Mouse (Mus musculus) limb, embryonic 11.5 days (tissue): ENCODE data around the gene Arih2. TPM values are rescaled to one million over a fixed set of nuclear protein-coding genes. Genes with fewer than 3 reads are reported as not detected.

Experiments used
- ATAC-seq: fragments of 200-750 bp; cut with Nextera tagmentation; 2 replicates; pipeline ENCODE4 v1.8.0; 2017; ENCODE audit warnings: low read depth; ENCODE audit not compliant: insufficient number of reproducible peaks, low FRiP score, low TSS enrichment
- DNase-seq: peaks from one replicate; pipeline ENCODE4 v3.0.0-alpha.2; 2015; ENCODE audit warnings: low spot score
- H3K27ac ChIP-seq: fragments of 300-500 bp; sonication (generic); replicated peaks from 2 replicates; pipeline ENCODE4 v1.5.1; 2014; ENCODE audit warnings: low read depth, mild to moderate bottlenecking, low read length
- H3K27me3 ChIP-seq: fragments of 300-500 bp; sonication (generic); 2 replicates; pipeline ENCODE4 v1.6.1; 2014; ENCODE audit warnings: mild to moderate bottlenecking, low read length, mixed read lengths; ENCODE audit not compliant: control insufficient read depth, insufficient read depth
- H3K36me3 ChIP-seq: fragments of 300-500 bp; sonication (generic); 2 replicates; pipeline ENCODE4 v1.6.1; 2014; ENCODE audit warnings: mild to moderate bottlenecking, low read length, moderate library complexity, mixed read lengths; ENCODE audit not compliant: control insufficient read depth, insufficient read depth
- H3K4me1 ChIP-seq: fragments of 300-500 bp; sonication (generic); 2 replicates; pipeline ENCODE4 v1.6.1; 2014; ENCODE audit warnings: low read length, mixed read lengths; ENCODE audit not compliant: control insufficient read depth, insufficient read depth
- H3K4me2 ChIP-seq: fragments of 300-500 bp; sonication (generic); 2 replicates; pipeline ENCODE4 v1.6.1; 2014; ENCODE audit warnings: low read depth, mild to moderate bottlenecking, moderate library complexity; ENCODE audit not compliant: severe bottlenecking
- H3K4me3 ChIP-seq: fragments of 300-500 bp; sonication (generic); 2 replicates; pipeline ENCODE4 v1.5.1; 2014; ENCODE audit warnings: low read depth, low read length
- H3K9ac ChIP-seq: fragments of 300-500 bp; sonication (generic); 2 replicates; pipeline ENCODE4 v1.6.1; 2014; ENCODE audit warnings: mild to moderate bottlenecking, low read length
- H3K9me3 ChIP-seq: fragments of 300-500 bp; sonication (generic); 2 replicates; pipeline ENCODE4 v1.6.1; 2016; ENCODE audit warnings: low read length; ENCODE audit not compliant: control insufficient read depth
- WGBS: fragments of 180-500 bp; shearing (Covaris S2); extraction: QIAGEN DNeasy Blood & Tissue Kit; methylation state at CpG from one replicate; pipeline ENCODE4 v1.1.7; 2014; 5-methylcytosine and 5-hydroxymethylcytosine counted together
- polyA plus RNA-seq: library from polyadenylated mRNA; unstranded; fragments of >200 nt; fragmentation: Nextera tagmentation; extraction: Ambion mirVana; gene quantifications from 2 replicates; pipeline ENCODE4 v1.2.1, GENCODE M21; 2014

Gene Arih2
- polyA plus RNA-seq, 1 experiment from 2014 or later = 45.0 TPM

- no peak within 1 kb of the TSS for H3K27ac ChIP-seq
- no peak within 1 kb of the TSS for H3K4me2 ChIP-seq
- H3K4me3 ChIP-seq = no peak within 1 kb of the TSS
- H3K27me3 ChIP-seq = no peaks in the 10 kb centered on the region
- WGBS = 79% methylated on average over 1 of the region's 1 CpGs
- ATAC-seq = no peak
- H3K9me3 ChIP-seq = no peaks in the 10 kb centered on the region
- H3K36me3 ChIP-seq = no peaks in the 10 kb centered on the region
- peaks cover 8% of the 10 kb centered on the region; the same call in 1 of the 2 replicates for H3K4me1 ChIP-seq
- no peak within 1 kb of the TSS for H3K9ac ChIP-seq
- no peak for DNase-seq
Observed at GRCm38 (mm10) chr9:108689106-108689505, 39.9 kb upstream of the Arih2 start, which contains the start of gene Prkar2a. Gene Prkar2a, plus strand, starts transcription at chr9:108689314.

GRCm38 (mm10) chr9:108688451-108688850 is 39.3 kb upstream of the Arih2 start:
- H3K9ac ChIP-seq = no peak overlapping the region
- 90% methylated on average over 9 of the region's 9 CpGs for WGBS
- no peaks in the 10 kb centered on the region for H3K27me3 ChIP-seq
- H3K4me3 ChIP-seq = no peak overlapping the region
- DNase-seq (no peak), ATAC-seq (no peak)
- H3K4me1 ChIP-seq = peaks cover 8% of the 10 kb centered on the region; the same call in 1 of the 2 replicates
- H3K27ac ChIP-seq = no peak overlapping the region
- H3K4me2 ChIP-seq = no peak overlapping the region
- no peaks in the 10 kb centered on the region for H3K9me3 ChIP-seq
- H3K36me3 ChIP-seq = no peaks in the 10 kb centered on the region

- DNase-seq = no peak
Observed at GRCm38 (mm10) chr9:108687686-108688085, 38.5 kb upstream of the Arih2 start.

GRCm38 (mm10) chr9:108687181-108687580 is 38.0 kb upstream of the Arih2 start:
- Histone ChIP-seq H3K4me1 (no peaks in the 10 kb centered on the region; the same call in 1 of the 2 replicates), H3K27me3 (no peaks in the 10 kb centered on the region), H3K36me3 (peaks cover 6% of the 10 kb centered on the region; the same call in 1 of the 2 replicates), H3K27ac (no peak overlapping the region), H3K4me2 (no peak overlapping the region), H3K9ac (no peak overlapping the region), H3K9me3 (no peaks in the 10 kb centered on the region), H3K4me3 (no peak overlapping the region)
- no peak for DNase-seq
- 79% methylated on average over 6 of the region's 6 CpGs for WGBS
- no peak for ATAC-seq

More at GRCm38 (mm10) chr9:108687686-108688085, 38.5 kb upstream of the Arih2 start:
- 0 out of 2 replicates have a peak, but pooled peaks cover 3% of the 10 kb centered on the region for H3K36me3 ChIP-seq
- ATAC-seq = no peak
- no peak overlapping the region for H3K4me3 ChIP-seq
- no peak overlapping the region for H3K4me2 ChIP-seq
- WGBS = 70% methylated on average over 2 of the region's 2 CpGs
- no peaks in the 10 kb centered on the region for H3K27me3 ChIP-seq
- H3K9ac ChIP-seq = no peak overlapping the region
- no peaks in the 10 kb centered on the region for H3K9me3 ChIP-seq
- peaks cover 4% of the 10 kb centered on the region; the same call in 1 of the 2 replicates for H3K4me1 ChIP-seq
- no peak overlapping the region for H3K27ac ChIP-seq

GRCm38 (mm10) chr9:108686475-108686887 is 37.3 kb upstream of the Arih2 start:
- peaks cover 6% of the 10 kb centered on the region; the same call in 1 of the 2 replicates for H3K36me3 ChIP-seq
- H3K4me1 ChIP-seq = no peaks in the 10 kb centered on the region
- 24% methylated on average over 4 of the region's 4 CpGs for WGBS
- H3K9ac ChIP-seq = no peak overlapping the region
- DNase-seq (no peak), ATAC-seq (no peak)
- no peaks in the 10 kb centered on the region for H3K9me3 ChIP-seq
- H3K4me3 ChIP-seq = no peak overlapping the region
- H3K27ac ChIP-seq = no peak overlapping the region
- H3K27me3 ChIP-seq = no peaks in the 10 kb centered on the region
- H3K4me2 ChIP-seq = no peak overlapping the region

GRCm38 (mm10) chr9:108680026-108680425 is 30.8 kb upstream of the Arih2 start:
- H3K36me3 ChIP-seq = peaks cover 6% of the 10 kb centered on the region; the same call in 1 of the 2 replicates
- no peak overlapping the region for H3K27ac ChIP-seq
- 91% methylated on average over 15 of the region's 15 CpGs for WGBS
- H3K4me2 ChIP-seq = no peak overlapping the region
- no peaks in the 10 kb centered on the region for H3K27me3 ChIP-seq
- no peak overlapping the region for H3K4me3 ChIP-seq
- no peak overlapping the region for H3K9ac ChIP-seq
- H3K9me3 ChIP-seq = no peaks in the 10 kb centered on the region
- DNase-seq (no peak), ATAC-seq (no peak)
- no peaks in the 10 kb centered on the region for H3K4me1 ChIP-seq

- Histone ChIP-seq H3K9me3 (no peaks in the 10 kb centered on the region), H3K9ac (no peak overlapping the region), H3K4me2 (no peak overlapping the region), H3K4me1 (no peaks in the 10 kb centered on the region), H3K36me3 (peaks cover 5% of the 10 kb centered on the region; the same call in 1 of the 2 replicates), H3K27me3 (no peaks in the 10 kb centered on the region), H3K4me3 (no peak overlapping the region), H3K27ac (no peak overlapping the region)
- WGBS = 50% methylated on average over 2 of the region's 2 CpGs
- ATAC-seq (no peak), DNase-seq (peak; percentile 48)
Observed at GRCm38 (mm10) chr9:108673151-108673550, 24.0 kb upstream of the Arih2 start.

- Histone ChIP-seq H3K36me3 (peaks cover 5% of the 10 kb centered on the region; the same call in 1 of the 2 replicates), H3K9ac (no peak overlapping the region), H3K4me1 (no peaks in the 10 kb centered on the region), H3K4me2 (no peak overlapping the region), H3K27me3 (no peaks in the 10 kb centered on the region), H3K9me3 (no peaks in the 10 kb centered on the region), H3K4me3 (no peak overlapping the region), H3K27ac (no peak overlapping the region)
- WGBS = 55% methylated on average over 8 of the region's 8 CpGs
- no peak for ATAC-seq
- DNase-seq = peak; percentile 31
Observed at GRCm38 (mm10) chr9:108669875-108670274, 20.7 kb upstream of the Arih2 start.

- H3K27me3 ChIP-seq = no peaks in the 10 kb centered on the region
- no peaks in the 10 kb centered on the region for H3K4me1 ChIP-seq
- H3K4me2 ChIP-seq = peak overlapping the region; percentile 65
- H3K36me3 ChIP-seq = no peaks in the 10 kb centered on the region
- H3K9me3 ChIP-seq = no peaks in the 10 kb centered on the region
- WGBS = 51% methylated on average over 6 of the region's 6 CpGs
- H3K27ac ChIP-seq = no peak overlapping the region
- DNase-seq = no peak
- H3K4me3 ChIP-seq = peak overlapping the region; percentile 60
- no peak for ATAC-seq
- peak overlapping the region; percentile 65; the same call in 1 of the 2 replicates for H3K9ac ChIP-seq
Observed at GRCm38 (mm10) chr9:108662660-108663059, 13.5 kb upstream of the Arih2 start.
